Mouse (Mus musculus) liver, postnatal 0 days (tissue): ENCODE results near the gene Rhbdl2. TPM values are rescaled to one million over a fixed set of nuclear protein-coding genes. Genes with fewer than 3 reads are reported as not detected.

ENCODE experiments used
- ATAC-seq: fragments of 200-750 bp; cut with Nextera tagmentation; 2 replicates; pipeline ENCODE4 v1.8.0; 2017; ENCODE audit warnings: mild to moderate bottlenecking, moderate library complexity
- DNase-seq: peaks from one replicate; pipeline ENCODE4 v3.0.0-alpha.2; 2016
- H3K27ac ChIP-seq: fragments of 300-500 bp; sonication (generic); 2 replicates; pipeline ENCODE4 v1.5.1; 2014; ENCODE audit warnings: antibody characterized with exemption, moderate library complexity, mild to moderate bottlenecking, low read depth
- H3K27me3 ChIP-seq: fragments of 300-500 bp; sonication (generic); 2 replicates; pipeline ENCODE4 v1.6.1; 2014; ENCODE audit warnings: low read length, control low read depth, mixed read lengths; ENCODE audit not compliant: insufficient read depth
- H3K36me3 ChIP-seq: fragments of 300-500 bp; sonication (generic); replicated peaks from 2 replicates; pipeline ENCODE4 v1.6.1; 2014; ENCODE audit warnings: mild to moderate bottlenecking, control low read depth, low read length, moderate library complexity, mixed read lengths; ENCODE audit not compliant: insufficient read depth
- H3K4me1 ChIP-seq: fragments of 300-500 bp; sonication (generic); 2 replicates; pipeline ENCODE4 v1.6.1; 2014; ENCODE audit warnings: antibody characterized with exemption, mild to moderate bottlenecking, control low read depth; ENCODE audit not compliant: insufficient read depth
- H3K4me2 ChIP-seq: fragments of 300-500 bp; sonication (generic); 2 replicates; pipeline ENCODE4 v1.6.1; 2014; ENCODE audit warnings: low read depth, mild to moderate bottlenecking, low read length, moderate library complexity, mixed read lengths
- H3K4me3 ChIP-seq: fragments of 300-500 bp; sonication (generic); 2 replicates; pipeline ENCODE4 v1.5.1; 2014; ENCODE audit warnings: low read depth, low read length
- H3K9ac ChIP-seq: fragments of 300-500 bp; sonication (generic); replicated peaks from 2 replicates; pipeline ENCODE4 v1.6.1; 2014; ENCODE audit warnings: mild to moderate bottlenecking, moderate library complexity
- H3K9me3 ChIP-seq: fragments of 300-500 bp; sonication (generic); 2 replicates; pipeline ENCODE4 v1.6.1; 2016; ENCODE audit warnings: mild to moderate bottlenecking, control low read depth, low read length, mixed read lengths
- CTCF ChIP-seq: sonication (generic); IDR thresholded peaks from 2 replicates; pipeline ENCODE4 v1.5.1; 2016; ENCODE audit warnings: antibody characterized with exemption, low read depth
- EP300 ChIP-seq: IDR thresholded peaks from 2 replicates; pipeline ENCODE4 v1.6.1; 2016; ENCODE audit warnings: antibody characterized with exemption, low read depth, mild to moderate bottlenecking
- WGBS: fragments of 180-500 bp; shearing (Covaris S2); extraction: QIAGEN DNeasy Blood & Tissue Kit; methylation state at CpG from one replicate; pipeline ENCODE4 v1.1.7; 2014; ENCODE audit not compliant: insufficient replicate concordance; 5-methylcytosine and 5-hydroxymethylcytosine counted together
- polyA plus RNA-seq: library from polyadenylated mRNA; unstranded; fragments of >200 nt; fragmentation: Nextera tagmentation; extraction: Ambion mirVana; gene quantifications from 2 replicates; pipeline ENCODE4 v1.2.1, GENCODE M21; 2015

Gene Rhbdl2
- polyA plus RNA-seq: not detected in 2 replicates

DNA sequence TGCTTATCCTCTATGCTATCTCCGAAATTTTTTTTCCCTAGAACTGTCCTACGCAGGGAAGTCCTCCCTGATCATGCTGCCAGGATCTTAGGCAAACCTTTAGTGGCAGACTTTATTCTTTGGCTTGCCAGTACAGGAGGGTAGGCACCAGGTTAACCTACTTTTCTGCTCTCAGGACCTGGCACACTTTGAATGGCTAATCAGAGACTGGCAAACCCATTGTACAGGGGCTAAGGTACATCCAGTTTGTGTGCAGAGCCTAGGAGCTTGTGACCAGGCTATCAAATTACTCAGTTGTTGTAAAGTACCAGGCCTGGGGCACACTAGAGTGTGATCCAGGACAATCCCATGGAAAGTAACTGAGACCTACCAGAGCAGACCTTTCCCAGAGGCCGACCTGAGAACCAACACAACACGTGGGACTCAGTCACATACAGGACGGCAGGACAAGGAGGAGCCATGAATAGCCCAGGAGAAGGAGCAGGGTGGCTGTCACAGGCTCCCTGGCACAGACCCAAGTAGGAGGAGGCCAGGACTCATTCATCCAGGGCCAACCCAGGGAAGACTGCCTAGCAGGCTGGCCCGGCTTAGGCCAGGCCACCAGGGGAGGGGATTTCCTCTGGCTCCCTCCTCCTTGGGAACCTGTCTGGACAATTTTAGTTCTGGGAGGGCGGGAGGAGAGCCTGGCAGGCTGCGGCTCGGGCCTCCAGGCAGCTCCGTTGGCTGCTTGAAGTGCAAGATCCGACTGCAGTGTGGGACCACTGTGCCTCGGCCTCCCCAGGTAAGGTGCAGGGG is at the start of gene Rhbdl2:
Rhbdl2 (plus strand) TSS at position 684 of the 795 bp plus-strand sequence.
- no peak within 1 kb of the TSS for H3K4me3 ChIP-seq
- no peaks in the 10 kb centered on the region for H3K4me1 ChIP-seq
- ATAC-seq (no peak), DNase-seq (peak; percentile 29)
- H3K27me3 ChIP-seq: no peaks in the 10 kb centered on the region
- H3K27ac ChIP-seq: no peak within 1 kb of the TSS
- no peak within 1 kb of the TSS for H3K9ac ChIP-seq
- H3K4me2 ChIP-seq: no peak within 1 kb of the TSS
- H3K36me3 ChIP-seq: no peaks in the 10 kb centered on the region
- TF ChIP-seq CTCF: no peak
- TF ChIP-seq EP300: no peak
- H3K9me3 ChIP-seq: no peaks in the 10 kb centered on the region
- 47% methylated on average over 12 of the region's 12 CpGs for WGBS

- 88% methylated on average over 4 of the region's 4 CpGs for WGBS
- no peak for TF ChIP-seq EP300
- no peak for TF ChIP-seq CTCF
- peaks cover 65% of the 10 kb centered on the region for H3K36me3 ChIP-seq
These were observed 49.0 kb upstream of the Rhbdl2 start for GRCm38 (mm10) chr4:123738708-123739107.

DNA sequence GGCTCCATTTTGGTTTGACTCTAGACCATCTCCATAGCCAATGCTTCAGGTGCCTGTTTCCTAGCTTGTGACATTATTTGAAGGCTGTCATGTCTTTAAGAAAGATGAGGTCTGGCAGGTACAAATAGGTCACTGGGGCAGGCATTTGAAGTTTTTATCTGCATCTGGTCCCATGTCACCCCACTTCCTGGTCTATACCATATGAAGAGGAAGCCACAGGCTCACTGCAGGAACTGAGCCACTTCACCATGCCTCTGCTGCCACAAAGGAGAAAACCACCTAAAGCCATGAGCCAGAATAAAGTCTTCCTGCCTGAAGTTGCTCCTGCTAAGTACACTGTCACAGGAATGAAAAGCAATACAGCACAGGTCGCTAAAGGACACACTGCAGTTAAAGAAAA is 44.8 kb upstream of the Rhbdl2 start:
- 48% methylated on average over 1 of the region's 1 CpGs for WGBS

More at GRCm38 (mm10) chr4:123738708-123739107, 49.0 kb upstream of the Rhbdl2 start:
- H3K4me1 ChIP-seq: no peaks in the 10 kb centered on the region
- H3K27ac ChIP-seq: no peak overlapping the region
- no peaks in the 10 kb centered on the region for H3K27me3 ChIP-seq
- DNase-seq (no peak), ATAC-seq (no peak)
- no peaks in the 10 kb centered on the region for H3K9me3 ChIP-seq
- no peak overlapping the region for H3K4me3 ChIP-seq
- no peak overlapping the region for H3K4me2 ChIP-seq
- H3K9ac ChIP-seq: no peak overlapping the region

GRCm38 (mm10) chr4:123745221-123745775 is 42.4 kb upstream of the Rhbdl2 start:
- WGBS: 73% methylated on average over 4 of the region's 4 CpGs
- Histone ChIP-seq H3K27me3 (no peaks in the 10 kb centered on the region), H3K9ac (no peak overlapping the region), H3K36me3 (peaks cover 29% of the 10 kb centered on the region), H3K4me1 (peaks cover 8% of the 10 kb centered on the region), H3K4me2 (no peak overlapping the region), H3K9me3 (no peaks in the 10 kb centered on the region), H3K4me3 (no peak overlapping the region), H3K27ac (peak overlapping the region; percentile 11; the same call in 1 of the 2 replicates)
- DNase-seq (no peak), ATAC-seq (no peak)
- TF ChIP-seq EP300: no peak
- no peak for TF ChIP-seq CTCF

More for the DNA sequence above, 44.8 kb upstream of the Rhbdl2 start:
- Histone ChIP-seq H3K9me3 (no peaks in the 10 kb centered on the region), H3K36me3 (peaks cover 52% of the 10 kb centered on the region), H3K4me3 (no peak overlapping the region), H3K4me1 (no peaks in the 10 kb centered on the region), H3K27me3 (no peaks in the 10 kb centered on the region), H3K9ac (no peak overlapping the region), H3K4me2 (no peak overlapping the region), H3K27ac (no peak overlapping the region)
- DNase-seq (no peak), ATAC-seq (no peak)
- TF ChIP-seq CTCF (no peak), EP300 (no peak)

GRCm38 (mm10) chr4:123748726-123749415 is 38.8 kb upstream of the Rhbdl2 start:
- DNase-seq: no peak
- Histone ChIP-seq H3K4me3 (peak overlapping the region; percentile 86), H3K4me1 (peaks cover 8% of the 10 kb centered on the region), H3K36me3 (0 out of 2 replicates have a peak, but pooled peaks cover 4% of the 10 kb centered on the region), H3K4me2 (peak overlapping the region; percentile 87), H3K9ac (peak overlapping the region; percentile 91), H3K9me3 (no peaks in the 10 kb centered on the region), H3K27ac (peak overlapping the region; percentile 41; the same call in 1 of the 2 replicates), H3K27me3 (no peaks in the 10 kb centered on the region)
- TF ChIP-seq EP300 (no peak), CTCF (no peak)
- 6% methylated on average over 10 of the region's 10 CpGs for WGBS
- no peak for ATAC-seq

DNA sequence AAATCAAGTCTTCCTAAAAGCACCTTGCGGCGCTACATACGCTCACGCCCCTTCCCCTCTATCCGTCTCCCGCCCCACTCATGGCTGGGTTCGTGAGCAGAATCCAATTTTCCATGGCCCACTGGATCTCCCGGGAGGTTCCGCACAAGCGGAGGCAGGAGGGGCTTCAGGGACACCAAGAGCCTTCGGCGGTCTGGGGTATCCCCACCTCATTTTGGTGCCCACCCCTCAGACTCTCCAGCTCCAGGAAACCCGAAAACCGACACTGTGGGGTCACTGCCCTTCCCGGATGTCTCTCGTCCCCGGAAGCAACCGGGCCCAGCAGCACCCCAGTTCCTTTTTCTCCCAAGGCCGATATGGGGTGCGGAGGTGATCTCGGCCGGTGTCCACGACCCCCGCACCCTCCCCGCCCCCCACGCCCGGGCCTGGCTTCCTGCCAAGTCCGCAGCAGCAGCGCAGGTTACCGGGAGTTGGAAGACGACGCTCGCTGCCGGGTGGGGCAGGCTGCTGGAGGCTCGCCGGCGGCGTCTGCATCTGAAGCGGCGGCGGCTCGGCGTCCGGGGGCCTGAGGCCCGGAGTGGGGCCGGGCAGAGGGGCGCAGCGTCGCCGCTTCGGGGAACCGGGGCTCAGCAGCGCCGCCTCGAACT is 38.1 kb upstream of the Rhbdl2 start:
- no peaks in the 10 kb centered on the region for H3K9me3 ChIP-seq
- peak overlapping the region; percentile 88 for H3K27ac ChIP-seq
- no peaks in the 10 kb centered on the region for H3K27me3 ChIP-seq
- peaks cover 8% of the 10 kb centered on the region for H3K4me1 ChIP-seq
- H3K9ac ChIP-seq: peak overlapping the region; percentile 91
- DNase-seq (peak; percentile 72), ATAC-seq (peak; percentile 68)
- TF ChIP-seq EP300: no peak
- no peak for TF ChIP-seq CTCF
- under 1% methylated on average over 45 of the region's 55 CpGs for WGBS
- H3K36me3 ChIP-seq: 0 out of 2 replicates have a peak, but pooled peaks cover 4% of the 10 kb centered on the region
- peak overlapping the region; percentile 86 for H3K4me3 ChIP-seq
- H3K4me2 ChIP-seq: peak overlapping the region; percentile 87
